Mouse (Mus musculus): ENCODE results near the gene Pnpla7.
A peak's percentile ranks its signal among the peaks of the same experiment; 100 is the strongest.

The Pnpla7 gene

GRCm38 (mm10) chr2:24995332-24995731 lies 19.5 kb downstream of the Pnpla7 start:
- no peak for DNase-seq

DNA sequence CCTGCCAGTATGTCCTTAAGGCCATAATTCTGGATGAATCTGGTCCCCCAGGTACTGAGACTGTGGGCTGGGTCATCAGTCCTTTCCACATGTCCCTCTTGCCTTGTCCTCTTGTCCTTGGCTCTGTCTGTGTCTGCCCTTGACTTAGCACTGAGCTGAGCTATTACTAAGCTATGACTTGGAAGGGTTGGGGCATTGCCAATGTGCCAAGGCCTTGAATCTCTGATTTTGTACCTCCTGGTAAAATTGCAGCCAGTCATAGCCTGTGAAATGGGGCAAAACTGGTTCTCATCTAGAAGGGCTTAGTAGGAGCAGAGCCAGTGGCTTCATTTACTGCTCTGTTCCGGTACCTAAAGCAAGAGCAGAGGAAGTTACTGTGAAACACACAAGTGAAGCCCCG lies 20.6 kb downstream of the Pnpla7 start:
- no peak for DNase-seq

- DNase-seq = peak; percentile 47 to 61
These were observed 24.9 kb downstream of the Pnpla7 start for GRCm38 (mm10) chr2:25000544-25001235.

DNA sequence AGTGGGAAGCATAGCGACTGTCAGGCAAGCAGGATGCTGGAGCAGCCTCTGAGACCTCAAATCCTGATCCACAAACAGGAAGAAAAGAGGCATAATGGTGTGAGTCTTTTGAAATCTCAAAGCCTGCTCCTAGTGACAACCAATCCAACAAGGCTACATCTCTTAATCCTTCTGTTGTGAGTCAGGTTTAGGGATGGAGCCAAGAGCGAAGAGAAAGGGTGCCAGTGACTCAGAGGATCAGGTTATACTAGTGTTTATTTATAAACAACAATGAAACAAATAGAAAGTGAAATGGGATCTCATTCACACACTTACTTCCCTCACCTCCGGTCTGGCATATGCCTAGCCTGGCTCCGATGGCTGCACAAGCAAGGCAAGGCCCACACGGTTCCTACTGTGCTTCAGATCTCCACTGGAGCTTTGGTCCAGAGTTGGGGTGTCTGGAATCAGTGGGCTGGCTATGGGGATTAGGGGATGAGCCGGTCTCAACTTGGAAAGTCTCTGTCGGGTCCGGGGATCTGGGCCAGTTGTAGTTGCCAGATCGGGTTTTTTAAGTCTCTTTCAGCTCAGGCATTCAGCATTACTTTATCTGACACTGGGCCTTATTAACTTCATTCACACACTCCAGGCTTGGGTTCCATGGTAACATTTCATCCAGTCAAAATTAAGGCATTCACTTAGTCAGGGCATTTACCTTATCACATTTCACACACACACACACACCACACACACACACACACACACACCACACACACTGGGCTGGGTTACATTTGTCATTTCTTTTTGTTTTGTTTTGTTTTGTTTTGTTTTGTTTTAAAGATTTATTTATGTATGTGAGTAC lies 28.3 kb downstream of the Pnpla7 start:
- DNase-seq = no peak

GRCm38 (mm10) chr2:25006767-25007166 lies 30.9 kb downstream of the Pnpla7 start:
- DNase-seq = no peak

DNA sequence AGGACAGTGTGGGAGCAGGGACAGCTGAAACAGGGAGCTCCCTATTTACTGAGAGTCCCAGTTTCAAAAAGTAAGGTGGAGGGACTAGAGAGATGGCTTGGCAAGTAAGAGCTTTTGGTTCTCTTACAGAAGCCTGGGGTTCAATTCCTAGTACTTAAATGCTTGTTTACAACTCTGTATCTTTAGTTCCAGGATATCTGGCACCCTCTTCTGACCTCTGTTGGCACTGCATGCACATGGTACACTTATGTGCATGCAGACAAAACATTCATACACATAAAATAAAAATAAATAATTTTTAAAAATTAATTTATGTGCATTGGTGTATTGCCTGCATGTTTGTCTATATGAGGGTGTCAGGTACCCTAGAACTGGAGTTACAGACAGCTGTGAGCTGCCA lies 32.4 kb downstream of the Pnpla7 start:
- DNase-seq = no peak

DNA sequence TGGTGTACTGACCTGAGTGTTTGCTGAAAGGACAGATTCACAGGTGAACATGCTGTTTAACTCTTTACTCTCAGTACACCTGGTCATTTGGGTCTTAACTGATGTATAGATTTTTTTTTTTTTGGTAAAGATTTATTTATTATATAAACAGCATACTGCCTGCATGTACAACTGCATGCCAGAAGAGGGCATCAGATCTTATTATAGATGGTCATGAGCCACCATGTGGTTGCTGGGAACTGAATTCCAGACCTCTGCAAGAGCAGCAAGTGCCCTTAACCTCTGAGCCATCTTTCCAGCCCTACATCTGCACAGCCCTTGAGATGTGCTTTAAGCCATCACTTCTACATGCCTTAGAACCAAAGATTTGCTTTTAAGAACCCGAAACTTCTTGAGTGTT lies 46.8 kb downstream of the Pnpla7 start:
- DNase-seq = no peak

DNA sequence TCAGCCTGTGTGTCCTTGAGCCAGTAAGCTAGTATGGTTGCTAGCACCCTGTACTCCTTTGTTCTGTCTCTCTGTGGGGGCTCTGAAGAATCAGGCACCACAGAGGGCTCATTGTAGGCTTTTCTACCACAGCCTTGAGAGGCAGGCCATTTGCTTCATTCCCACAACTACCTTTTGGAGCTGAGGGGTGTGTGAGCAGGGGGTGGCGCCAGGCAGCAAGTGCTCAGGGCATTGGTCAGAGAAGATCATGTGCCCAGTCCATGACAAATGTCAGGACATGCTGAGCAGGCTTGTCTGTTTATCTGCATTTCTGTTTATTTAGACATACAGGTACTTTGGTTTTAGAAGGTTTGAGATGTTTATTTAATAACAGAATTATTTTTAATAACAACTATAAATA lies 49.3 kb downstream of the Pnpla7 start:
- DNase-seq = no peak

DNA sequence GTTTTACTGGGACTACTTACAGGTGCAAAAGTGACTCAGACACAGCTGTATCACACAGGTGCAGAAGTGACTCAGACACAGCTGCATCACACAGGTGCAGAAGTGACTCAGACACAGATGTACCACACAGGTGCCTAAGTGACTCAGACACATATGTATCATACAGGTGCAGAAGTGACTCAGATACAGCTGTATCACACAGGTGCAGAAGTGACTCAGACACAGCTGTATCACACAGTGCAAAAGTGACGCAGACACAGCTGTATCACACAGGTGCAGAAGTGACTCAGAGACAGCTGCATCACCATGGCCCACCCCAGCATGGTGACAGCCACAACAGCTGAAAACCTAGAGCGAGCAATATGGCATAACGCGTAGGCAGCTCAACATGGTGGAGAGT lies 59.2 kb downstream of the Pnpla7 start:
- no peak for DNase-seq

DNA sequence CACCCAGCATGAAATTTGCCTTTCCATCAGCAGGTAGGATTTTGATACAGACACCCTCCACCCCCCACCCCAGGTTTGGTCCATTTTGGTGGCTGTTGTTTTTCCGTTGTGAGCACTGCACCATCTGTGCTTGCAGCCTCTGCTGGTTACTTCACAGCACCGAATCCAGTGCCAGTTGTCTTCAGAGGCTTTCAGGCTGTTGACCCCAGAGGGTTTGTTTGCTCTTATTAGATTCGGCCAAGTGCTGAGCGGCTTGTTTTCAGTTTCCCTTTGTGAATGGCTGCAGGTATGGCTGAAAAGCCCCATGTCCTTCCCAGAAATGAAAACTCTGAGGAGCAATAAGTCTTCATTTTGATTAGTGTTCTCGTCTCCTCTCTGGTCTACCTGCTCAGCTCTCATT lies 64.3 kb downstream of the Pnpla7 start:
- DNase-seq = no peak

DNA sequence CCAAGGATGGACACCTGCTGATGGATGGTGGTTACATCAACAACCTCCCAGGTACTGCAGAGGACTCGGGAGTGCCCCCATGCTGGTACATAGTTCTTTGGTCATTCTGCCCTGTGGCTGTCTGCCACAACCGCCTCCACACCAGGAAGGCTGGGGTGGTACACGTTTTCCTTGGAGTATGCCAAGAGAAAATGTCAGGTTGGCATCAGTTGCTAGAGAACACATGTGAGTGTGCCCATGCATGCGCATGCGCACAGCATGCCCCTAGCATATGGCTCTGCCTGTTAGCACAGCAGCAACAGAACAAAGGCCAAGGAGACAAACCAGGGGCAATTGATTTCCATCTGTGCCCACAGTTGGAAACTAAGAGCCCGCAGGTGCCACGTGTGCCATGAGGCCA lies 75.1 kb downstream of the Pnpla7 start:
- DNase-seq = peak; percentile 82 to 89

- DNase-seq = no peak
These were observed 75.6 kb downstream of the Pnpla7 start for GRCm38 (mm10) chr2:25051450-25051849.

GRCm38 (mm10) chr2:25053101-25053500 lies 77.3 kb downstream of the Pnpla7 start:
- DNase-seq = no peak

- peak; percentile 78 to 81 for DNase-seq
These were observed 78.6 kb downstream of the Pnpla7 start, which contains the start of gene Nsmf for GRCm38 (mm10) chr2:25054221-25055067. Nsmf (plus strand) TSS chr2:25054355.

- DNase-seq = peak; percentile 68 to 81
These were observed 79.2 kb downstream of the Pnpla7 start for GRCm38 (mm10) chr2:25055068-25055405.

DNA sequence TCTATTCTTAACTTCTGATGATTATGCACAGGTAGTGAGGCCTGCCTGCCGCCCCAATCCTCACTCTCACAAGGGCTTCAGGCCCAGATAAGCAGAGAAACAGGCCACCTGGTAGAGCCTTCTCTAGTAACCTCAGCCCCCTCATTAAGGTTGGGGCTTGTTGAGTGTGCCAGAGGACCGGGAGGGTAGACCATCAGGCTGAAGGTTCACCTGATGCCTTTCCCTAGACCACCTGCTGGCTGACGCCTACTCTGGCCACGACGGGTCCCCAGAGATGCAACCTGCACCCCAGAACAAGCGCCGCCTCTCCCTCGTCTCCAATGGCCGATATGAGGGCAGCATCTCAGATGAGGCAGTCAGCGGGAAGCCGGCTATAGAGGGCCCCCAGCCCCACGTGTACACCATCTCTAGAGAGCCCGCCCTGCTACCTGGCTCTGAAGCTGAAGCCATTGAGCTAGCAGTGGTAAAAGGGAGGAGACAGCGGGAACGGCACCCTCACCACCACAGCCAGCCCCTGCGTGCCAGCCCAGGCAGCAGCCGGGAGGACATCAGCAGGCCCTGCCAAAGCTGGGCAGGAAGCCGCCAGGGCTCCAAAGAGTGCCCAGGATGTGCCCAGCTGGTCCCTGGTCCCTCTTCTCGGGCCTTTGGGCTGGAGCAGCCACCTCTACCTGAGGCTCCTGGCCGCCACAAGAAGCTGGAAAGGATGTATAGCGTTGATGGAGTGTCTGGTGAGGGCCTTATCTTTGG lies 79.7 kb downstream of the Pnpla7 start:
- peak; percentile 32 for DNase-seq

- DNase-seq = peak in 1 of 2 experiments; percentile 39
These were observed 83.1 kb downstream of the Pnpla7 start for GRCm38 (mm10) chr2:25058926-25059325.

DNA sequence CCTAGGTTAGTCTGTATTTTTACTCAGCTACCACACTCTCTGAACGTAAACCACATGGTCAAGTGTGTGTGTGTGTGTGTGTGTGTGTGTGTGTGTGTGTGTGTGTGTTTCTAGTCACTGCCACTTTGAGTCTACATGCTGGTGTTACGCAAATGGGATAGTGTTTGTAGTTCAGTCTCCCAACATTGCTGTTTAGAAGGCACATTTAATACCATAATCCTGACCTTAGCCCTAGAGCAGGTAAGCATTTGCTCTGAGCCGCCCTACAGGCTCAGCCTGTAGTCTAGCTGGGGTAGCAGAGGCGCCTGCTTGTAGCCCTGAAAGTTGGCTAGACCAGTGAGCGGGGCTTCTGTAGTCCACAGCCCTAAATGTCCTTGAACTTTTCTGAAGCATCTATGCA lies 87.7 kb downstream of the Pnpla7 start:
- DNase-seq = no peak

GRCm38 (mm10) chr2:25064285-25064684 lies 88.5 kb downstream of the Pnpla7 start:
- no peak for DNase-seq

DNA sequence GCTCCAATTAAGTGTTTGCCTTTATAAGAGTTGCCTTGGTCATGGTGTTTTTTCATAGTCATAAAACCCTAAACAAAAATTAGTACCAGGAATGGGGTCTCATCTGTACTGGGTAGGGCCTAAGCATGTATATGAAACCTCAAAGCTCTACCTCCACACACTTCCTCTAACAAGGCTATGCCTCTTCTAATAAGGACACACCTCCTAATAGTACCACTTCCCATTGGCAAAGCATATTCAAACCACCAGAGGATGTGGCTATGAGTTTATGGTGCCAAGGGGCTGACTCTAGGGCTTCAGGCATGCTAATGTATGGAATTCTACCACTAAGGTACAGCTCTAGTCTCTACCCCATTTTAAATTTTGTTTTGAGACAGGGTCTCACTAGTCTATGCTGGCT lies 89.7 kb downstream of the Pnpla7 start:
- DNase-seq = no peak

DNA sequence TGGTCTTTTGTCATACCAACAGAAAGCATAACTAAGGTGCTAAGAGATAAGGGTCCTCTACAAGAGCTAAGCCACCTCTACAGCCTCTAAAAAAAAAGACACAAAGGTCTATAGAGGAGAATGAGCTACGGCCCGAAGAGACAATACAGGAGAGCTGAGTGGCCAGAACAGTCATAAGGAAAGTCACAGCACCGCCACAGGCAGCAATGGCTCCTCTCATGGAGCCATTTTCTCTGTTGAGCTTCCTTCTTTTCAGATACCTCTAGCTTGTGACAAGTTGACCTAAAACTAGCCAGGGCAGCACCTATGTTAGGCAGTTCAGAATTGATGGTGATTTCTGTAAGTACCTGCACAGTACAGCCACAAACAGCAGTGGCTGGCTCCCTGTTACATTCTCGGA lies 90.7 kb downstream of the Pnpla7 start:
- no peak for DNase-seq

DNA sequence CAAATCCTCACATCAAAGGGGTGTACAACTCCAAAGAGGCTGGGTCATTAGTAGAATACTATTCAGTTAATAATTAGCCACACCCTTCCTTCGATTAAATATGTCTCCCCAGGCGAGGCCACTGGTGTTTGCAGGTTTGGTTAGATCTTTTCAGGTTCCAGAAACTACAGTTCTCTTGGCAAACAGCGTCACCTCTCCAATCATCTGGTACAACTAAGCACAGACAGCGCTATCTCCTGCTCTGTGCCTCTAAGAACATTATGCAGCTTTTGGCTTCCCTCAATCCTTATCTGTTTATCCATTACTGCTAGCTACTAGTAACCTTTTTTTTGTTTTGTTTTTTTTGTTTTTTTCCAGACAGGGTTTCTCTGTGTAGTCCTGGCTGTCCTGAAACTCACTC lies 93.7 kb downstream of the Pnpla7 start:
- DNase-seq = no peak

DNA sequence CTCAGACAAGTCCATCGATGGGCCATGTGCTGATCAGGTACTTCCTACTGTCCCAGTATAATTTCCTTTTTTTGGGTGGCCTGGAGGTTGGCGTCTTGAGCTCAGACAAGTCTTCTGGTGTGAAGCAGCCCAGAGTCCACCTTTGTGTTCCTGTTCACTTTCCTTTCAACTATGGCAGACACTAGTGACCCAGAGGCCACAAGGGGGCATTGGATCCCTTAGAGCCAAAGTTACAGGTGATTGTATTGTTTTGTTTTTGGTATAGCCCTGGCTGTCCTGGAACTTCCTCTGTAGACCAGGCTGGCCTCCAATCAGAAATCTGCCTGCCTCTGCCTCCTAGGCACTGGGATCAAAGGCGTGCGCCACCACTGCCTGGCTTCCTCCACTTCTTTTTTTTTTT lies 96.6 kb downstream of the Pnpla7 start:
- DNase-seq = no peak
